Mouse (Mus musculus) G1E (cell line): ENCODE measurements at regions not wholly inside any gene's neighbourhood (a gene's known extent, or its start where the extent isn't known, plus 50 kb on each side); places are given as distances from the start of the nearest gene placed in this dataset.

Experiments
- ATAC-seq: 2 replicates; pipeline ENCODE4 v1.8.0; 2016; ENCODE audit warnings: mild to moderate bottlenecking; ENCODE audit not compliant: insufficient number of reproducible peaks, poor library complexity, low FRiP score, severe bottlenecking; ENCODE audit errors: extremely low read depth
- DNase-seq: peaks from one replicate; pipeline ENCODE4 v3.0.0; 2012; ENCODE audit warnings: low spot score
- H3K27me3 ChIP-seq: 2 replicates; pipeline ENCODE4 v1.6.1; 2012; ENCODE audit warnings: mild to moderate bottlenecking, low read length, inconsistent platforms; ENCODE audit not compliant: insufficient read depth
- H3K36me3 ChIP-seq: replicated peaks from 2 replicates; pipeline ENCODE3; 2012; ENCODE audit warnings: mild to moderate bottlenecking, inconsistent platforms
- H3K4me1 ChIP-seq: 2 replicates; pipeline ENCODE4 v1.6.1; 2012; ENCODE audit warnings: low read depth, low read length, inconsistent platforms, mixed read lengths; ENCODE audit not compliant: insufficient read depth
- H3K4me3 ChIP-seq: 2 replicates; pipeline ENCODE4 v1.5.1; 2012; ENCODE audit warnings: low read depth, mild to moderate bottlenecking, inconsistent platforms, low read length, moderate library complexity, mixed read lengths
- H3K9me3 ChIP-seq: replicated peaks from 2 replicates; pipeline ENCODE4 v1.6.1; 2012; ENCODE audit warnings: inconsistent platforms
- CTCF ChIP-seq: IDR thresholded peaks from 2 replicates; pipeline ENCODE4 v1.5.1; 2012; ENCODE audit warnings: low read depth, low read length, inconsistent platforms, mixed read lengths
- GATA1 ChIP-seq: IDR thresholded peaks from 2 replicates; pipeline ENCODE4 v1.6.1; 2012; ENCODE audit warnings: borderline replicate concordance, low read length, inconsistent platforms, mixed read lengths
- GATA2 ChIP-seq: IDR thresholded peaks from 2 replicates; pipeline ENCODE4 v1.6.1; 2012; ENCODE audit warnings: low read depth, low read length, inconsistent platforms, borderline replicate concordance
- POLR2AphosphoS5 ChIP-seq: IDR thresholded peaks from 2 replicates; pipeline ENCODE4 v1.6.1; 2012; ENCODE audit warnings: low read depth, low read length, inconsistent platforms; ENCODE audit not compliant: insufficient replicate concordance
- TAL1 ChIP-seq: conservative IDR thresholded peaks from 2 replicates; pipeline ENCODE4 v1.6.1; 2012; ENCODE audit warnings: low read depth, low read length, inconsistent platforms, mixed read lengths

GRCm38 (mm10) chr4:124109371-124109770 is 191.5 kb upstream of the 4930535I16Rik start:
- Histone ChIP-seq H3K27me3 (no peaks in the 10 kb centered on the region), H3K4me3 (no peak overlapping the region), H3K4me1 (no peaks in the 10 kb centered on the region), H3K36me3 (no peaks in the 10 kb centered on the region), H3K9me3 (no peaks in the 10 kb centered on the region)
- DNase-seq (no peak), ATAC-seq (no peak)
- TF ChIP-seq GATA1 (no peak), CTCF (no peak), GATA2 (no peak), TAL1 (no peak), POLR2AphosphoS5 (no peak)

- Histone ChIP-seq H3K36me3 (no peaks in the 10 kb centered on the region), H3K4me1 (no peaks in the 10 kb centered on the region), H3K27me3 (no peaks in the 10 kb centered on the region), H3K9me3 (no peaks in the 10 kb centered on the region), H3K4me3 (no peak overlapping the region)
- DNase-seq (no peak), ATAC-seq (no peak)
- TF ChIP-seq TAL1 (no peak), GATA2 (no peak), POLR2AphosphoS5 (no peak), GATA1 (no peak), CTCF (no peak)
Observed at GRCm38 (mm10) chr4:124102684-124103083, 184.9 kb upstream of the 4930535I16Rik start.

DNA sequence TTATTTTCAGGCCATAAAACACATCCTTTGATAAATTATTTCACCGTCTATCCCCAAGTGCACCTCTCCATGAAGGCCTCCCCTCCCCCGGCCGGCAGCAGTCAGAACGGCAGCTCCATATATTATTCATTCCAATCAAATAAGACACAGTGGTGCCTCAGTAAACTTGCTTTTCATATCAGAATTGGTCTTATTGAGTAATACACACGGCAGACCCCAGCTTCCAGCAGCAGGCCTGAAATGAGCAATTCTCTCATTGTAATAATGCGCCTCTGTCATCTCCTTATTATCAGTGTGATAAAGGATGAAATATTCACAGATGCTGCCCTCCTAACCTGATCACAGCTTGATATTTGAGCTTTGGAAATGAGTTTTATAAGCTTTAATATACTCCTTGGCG is 169.0 kb upstream of the 4930535I16Rik start:
- no peak for ATAC-seq
- Histone ChIP-seq H3K27me3 (no peaks in the 10 kb centered on the region), H3K4me1 (no peaks in the 10 kb centered on the region; the same call in 1 of the 2 replicates), H3K36me3 (no peaks in the 10 kb centered on the region), H3K4me3 (no peak overlapping the region), H3K9me3 (no peaks in the 10 kb centered on the region)
- TF ChIP-seq GATA2 (no peak), CTCF (no peak), TAL1 (no peak), POLR2AphosphoS5 (no peak), GATA1 (no peak)
- no peak for DNase-seq

DNA sequence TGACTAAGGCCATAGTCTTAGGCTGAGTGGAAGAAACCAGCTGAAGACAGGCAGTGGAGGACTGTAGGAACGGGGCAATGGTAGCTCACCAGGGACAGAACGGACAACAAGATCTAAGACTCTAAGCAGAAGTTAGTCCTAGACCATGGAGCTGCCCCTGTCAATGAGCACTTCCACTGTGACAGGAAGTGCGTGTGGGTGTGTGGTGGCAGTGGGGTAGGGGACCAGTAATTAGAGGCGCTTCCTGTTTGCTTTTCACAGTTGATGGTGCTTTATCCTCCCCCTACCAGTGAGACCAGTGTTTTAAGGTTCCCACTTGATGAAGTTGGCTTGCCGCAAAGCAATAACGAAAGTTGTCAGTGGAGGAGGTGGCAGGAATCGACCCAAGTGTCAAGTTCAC is 168.4 kb upstream of the 4930535I16Rik start:
- Histone ChIP-seq H3K27me3 (no peaks in the 10 kb centered on the region), H3K36me3 (no peaks in the 10 kb centered on the region), H3K4me3 (no peak overlapping the region), H3K4me1 (no peaks in the 10 kb centered on the region; the same call in 1 of the 2 replicates), H3K9me3 (no peaks in the 10 kb centered on the region)
- no peak for ATAC-seq
- TF ChIP-seq TAL1: no peak
- no peak for TF ChIP-seq GATA1
- no peak for TF ChIP-seq GATA2
- no peak for TF ChIP-seq POLR2AphosphoS5
- no peak for TF ChIP-seq CTCF
- DNase-seq: no peak

- DNase-seq (no peak), ATAC-seq (peak; percentile 28; the same call in 1 of the 2 replicates)
- no peak for TF ChIP-seq TAL1
- no peak for TF ChIP-seq CTCF
- TF ChIP-seq GATA2: no peak
- TF ChIP-seq POLR2AphosphoS5: no peak
- no peak for TF ChIP-seq GATA1
- H3K9me3 ChIP-seq: no peaks in the 10 kb centered on the region
- H3K4me3 ChIP-seq: no peak overlapping the region
- no peaks in the 10 kb centered on the region for H3K36me3 ChIP-seq
- peaks cover 9% of the 10 kb centered on the region for H3K4me1 ChIP-seq
- no peaks in the 10 kb centered on the region for H3K27me3 ChIP-seq
Observed at GRCm38 (mm10) chr4:124079603-124080002, 161.8 kb upstream of the 4930535I16Rik start.

DNA sequence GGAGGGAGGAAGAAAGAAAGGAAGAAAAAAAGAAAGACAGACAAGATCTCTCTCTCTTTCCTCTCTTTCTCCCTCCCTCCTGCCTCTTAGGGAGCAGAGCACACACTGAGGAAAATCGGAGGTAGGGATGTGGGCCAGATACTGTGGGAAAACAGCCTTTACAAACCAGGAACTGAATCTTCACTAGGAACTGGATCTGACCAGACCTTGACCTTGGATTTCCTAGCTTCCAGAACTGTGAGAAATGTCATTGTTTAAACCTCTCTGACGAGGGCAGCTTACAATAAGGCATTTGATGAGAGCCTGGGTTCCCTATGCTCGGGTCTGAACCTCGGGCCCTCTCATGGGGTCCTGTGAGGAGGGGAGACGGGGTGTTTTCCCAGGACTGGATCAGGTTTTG is 157.7 kb upstream of the 4930535I16Rik start:
- Histone ChIP-seq H3K27me3 (no peaks in the 10 kb centered on the region), H3K4me3 (no peak overlapping the region), H3K9me3 (no peaks in the 10 kb centered on the region), H3K36me3 (no peaks in the 10 kb centered on the region), H3K4me1 (peaks cover 9% of the 10 kb centered on the region)
- no peak for TF ChIP-seq POLR2AphosphoS5
- TF ChIP-seq GATA2: no peak
- no peak for TF ChIP-seq TAL1
- no peak for TF ChIP-seq GATA1
- no peak for TF ChIP-seq CTCF
- ATAC-seq (no peak), DNase-seq (no peak)
